Mouse (Mus musculus): ENCODE results near the gene Sec63.

The Sec63 gene

GRCm38 (mm10) chr10:42862806-42863205 lies 101.5 kb downstream of the Sec63 start:
- DNase-seq (ENCODE audit: low spot score in 2 of 2) = no peak

DNA sequence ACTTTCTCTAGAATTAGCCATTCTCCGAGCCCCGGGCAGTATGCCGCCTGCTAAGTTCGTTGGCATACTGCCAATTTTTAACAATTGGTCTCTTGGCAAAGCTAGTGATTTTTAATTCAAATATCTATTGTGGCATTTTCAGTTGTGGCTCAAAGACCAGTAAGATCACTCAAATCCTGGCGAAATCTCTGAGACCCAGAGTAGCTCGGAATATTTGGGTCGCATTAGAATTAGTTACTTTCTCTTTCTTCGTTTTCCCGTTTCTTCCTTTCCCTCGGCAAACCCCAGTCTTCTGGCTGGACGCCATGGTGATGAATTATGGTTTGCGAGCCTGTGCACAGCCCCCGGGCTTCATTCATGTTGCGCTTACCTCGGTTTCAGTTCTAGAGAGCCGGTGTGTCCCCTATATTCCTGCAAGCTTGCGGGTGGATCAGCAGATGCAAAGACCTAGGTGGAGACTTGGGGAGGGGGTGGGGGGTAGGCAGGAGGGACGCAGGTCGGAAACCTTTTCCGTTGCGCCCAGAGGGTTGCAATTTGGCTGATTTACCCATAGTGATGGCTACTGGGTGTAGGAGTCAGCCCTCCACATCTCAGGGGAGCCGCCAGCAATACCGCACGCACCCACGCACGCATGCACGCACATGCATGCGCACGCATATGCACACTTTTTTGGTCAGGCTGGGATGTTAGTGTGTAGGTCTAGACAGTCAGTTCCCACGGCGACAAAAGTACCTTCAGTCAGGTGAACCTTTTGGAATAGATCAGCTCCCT lies 102.5 kb downstream of the Sec63 start:
- no peak for DNase-seq (ENCODE audit: low spot score in 2 of 2)

DNA sequence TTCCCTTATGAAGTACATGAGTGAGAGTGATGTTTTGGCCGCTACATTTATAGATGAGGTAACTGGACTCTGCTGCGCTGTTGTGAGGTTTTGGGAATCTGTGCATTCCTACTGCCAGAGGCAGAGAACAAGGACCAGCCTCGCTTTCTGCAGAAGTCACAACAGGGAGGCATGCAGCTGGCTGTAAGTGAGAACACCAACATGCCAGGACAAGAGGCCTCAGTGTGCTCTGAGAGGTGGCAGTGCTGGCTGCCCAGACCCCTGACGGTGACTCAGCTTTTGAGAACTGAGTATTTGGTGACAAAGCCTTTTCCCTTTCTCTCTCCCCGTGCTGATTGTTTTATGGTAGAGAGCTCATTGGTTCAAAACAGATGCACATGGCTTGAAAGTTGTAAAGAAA lies 103.4 kb downstream of the Sec63 start:
- no peak for DNase-seq (ENCODE audit: low spot score in 2 of 2)

DNA sequence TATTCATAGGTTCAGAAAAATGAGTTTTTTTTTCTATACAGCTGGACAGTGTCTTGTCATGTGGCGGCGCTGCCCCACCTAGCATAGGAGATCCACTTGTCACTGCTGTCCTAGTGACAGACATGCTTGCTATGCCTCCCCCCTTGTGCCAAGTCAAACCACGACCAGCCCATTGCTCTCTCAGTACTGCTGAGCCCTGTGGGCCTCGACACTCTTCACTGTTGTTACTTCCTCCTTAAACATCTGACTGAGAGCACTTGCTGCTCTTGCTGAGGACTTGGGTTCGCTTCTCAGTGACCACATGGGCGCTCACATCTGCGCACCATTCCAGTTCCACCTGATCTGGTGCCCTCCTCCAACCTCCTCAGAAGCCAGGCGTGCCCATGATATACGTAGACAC lies 107.1 kb downstream of the Sec63 start:
- DNase-seq (ENCODE audit: low spot score in 2 of 2) = no peak

DNA sequence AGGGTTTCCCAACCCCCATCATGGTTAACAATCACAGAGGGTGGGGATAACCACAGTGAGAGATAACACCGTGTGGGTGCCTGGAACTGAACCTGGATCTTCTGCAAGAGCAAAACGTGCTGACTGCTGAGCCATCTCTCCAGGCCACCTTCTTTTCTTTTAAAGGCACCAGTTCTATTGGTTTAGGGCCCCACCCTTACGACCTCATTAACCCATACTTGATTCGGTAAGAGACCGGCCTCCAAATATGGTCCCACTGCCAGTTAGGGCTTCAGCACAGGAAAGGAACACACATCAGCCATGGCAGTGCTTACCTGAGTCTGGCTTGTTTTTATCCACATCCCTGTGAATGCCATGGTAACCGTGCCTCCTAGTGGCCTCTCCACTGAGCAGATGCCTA lies 108.2 kb downstream of the Sec63 start:
- DNase-seq (ENCODE audit: low spot score in 2 of 2) = no peak

DNA sequence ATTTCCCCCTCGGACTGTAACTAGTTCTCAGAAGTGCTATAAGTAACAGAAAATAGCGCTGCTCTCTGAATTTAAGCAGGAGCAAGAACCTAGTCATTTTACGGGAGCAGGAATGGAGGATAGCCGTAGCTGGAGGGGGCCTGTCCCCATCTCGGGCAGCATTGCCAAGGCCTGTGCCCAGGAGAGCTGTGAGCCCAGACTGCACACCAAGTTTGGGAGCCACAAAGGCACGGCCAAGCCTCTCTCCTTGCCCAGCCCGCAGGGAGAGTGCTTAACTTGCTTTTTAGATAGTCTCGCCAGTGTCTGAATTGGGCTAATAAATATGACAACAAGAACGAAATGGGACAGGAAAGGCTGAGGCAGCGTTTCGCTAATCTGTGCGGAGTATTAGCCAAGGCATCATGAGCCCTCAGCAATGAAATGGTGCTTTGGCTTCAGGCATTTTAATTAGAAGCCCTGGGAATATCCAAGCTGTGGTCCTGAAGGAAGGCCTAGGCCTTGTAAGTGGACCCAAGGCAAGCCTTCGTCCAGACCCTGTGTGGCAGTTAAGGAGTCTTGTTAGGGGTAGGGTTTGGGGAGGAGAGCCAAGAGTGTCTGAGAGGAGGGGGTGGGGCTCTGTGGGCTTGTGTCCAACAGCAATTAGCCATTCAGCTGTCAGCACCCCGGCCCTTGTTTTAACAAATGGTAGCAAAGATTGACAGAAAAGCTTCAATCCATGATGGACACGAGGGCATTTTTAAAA lies 111.1 kb downstream of the Sec63 start:
- no peak for DNase-seq (ENCODE audit: low spot score in 2 of 2)

- DNase-seq (ENCODE audit: low spot score in 2 of 2) = no peak
Observed at GRCm38 (mm10) chr10:42873077-42873595, 111.8 kb downstream of the Sec63 start.

DNA sequence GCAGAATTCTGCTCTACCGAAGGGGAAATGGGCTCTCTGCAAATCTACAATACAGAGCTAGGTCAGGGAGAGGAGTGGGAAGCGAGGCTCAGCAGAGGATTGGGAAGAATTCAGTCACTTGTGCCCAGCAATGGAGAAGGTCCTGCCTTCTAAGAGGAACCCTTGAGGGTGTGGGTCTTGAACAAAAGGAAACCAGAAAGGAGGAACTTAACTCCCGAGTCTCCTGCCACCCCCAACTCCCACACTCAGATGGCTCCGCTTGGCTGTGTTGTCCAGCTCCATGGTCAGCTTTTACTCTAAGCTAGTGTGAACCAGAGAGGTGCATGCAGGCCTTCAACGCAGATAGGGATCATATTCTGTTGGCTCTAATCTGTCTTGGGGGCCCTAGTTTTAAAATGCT lies 114.9 kb downstream of the Sec63 start:
- no peak for DNase-seq (ENCODE audit: low spot score in 2 of 2)

DNA sequence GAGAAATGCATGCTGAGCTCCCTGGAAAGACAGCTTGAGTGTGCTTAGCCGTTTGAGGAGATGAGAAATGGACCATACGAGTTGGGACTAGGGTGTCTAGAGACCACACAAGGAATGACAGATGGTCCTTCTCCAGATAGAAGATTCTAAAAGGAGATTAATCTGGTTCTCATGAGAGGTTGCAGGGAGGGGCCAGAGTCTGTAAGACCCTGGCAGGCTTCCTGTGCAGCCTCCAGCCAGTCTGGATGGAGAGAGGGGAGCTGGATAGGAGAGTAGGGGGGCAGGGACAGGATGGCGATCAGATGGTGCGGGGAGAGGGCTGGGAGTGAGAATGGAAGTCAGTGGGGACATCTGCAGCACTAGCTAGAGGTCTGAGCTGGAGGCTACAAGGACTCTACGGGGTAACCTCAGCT lies 118.0 kb downstream of the Sec63 start:
- DNase-seq (ENCODE audit: low spot score in 2 of 2) = no peak

DNA sequence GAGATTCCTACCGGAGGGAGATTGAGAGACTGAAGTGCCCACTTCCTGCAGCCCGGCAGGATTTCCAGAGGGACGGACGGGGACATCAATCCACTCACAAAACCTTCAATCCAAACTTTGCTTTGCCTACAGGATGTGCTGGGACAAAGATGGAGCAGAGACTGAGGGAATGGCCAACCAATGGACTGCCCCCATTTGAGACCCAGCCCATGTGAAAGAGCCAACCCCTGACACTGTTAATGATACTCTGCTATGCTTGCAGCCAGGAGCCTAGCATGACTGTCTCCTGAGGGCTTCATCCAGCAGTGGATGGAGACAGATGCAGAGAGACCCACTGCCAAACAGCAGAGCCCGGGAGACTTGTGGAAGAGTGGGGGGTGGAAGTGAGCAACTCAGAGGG lies 118.4 kb downstream of the Sec63 start:
- no peak for DNase-seq (ENCODE audit: low spot score in 2 of 2)
